Mouse (Mus musculus): ENCODE measurements around the gene Ppp1r17. TPM values are rescaled to one million over a fixed set of nuclear protein-coding genes. Genes with fewer than 3 reads are reported as not detected.
A peak's percentile ranks its signal among the peaks of the same experiment; 100 is the strongest.

Gene Ppp1r17
- polyA plus RNA-seq (2016; fragmentation: Nextera tagmentation; extraction: Ambion mirVana): 16.2 and 21.0 TPM in 2 replicates

DNA sequence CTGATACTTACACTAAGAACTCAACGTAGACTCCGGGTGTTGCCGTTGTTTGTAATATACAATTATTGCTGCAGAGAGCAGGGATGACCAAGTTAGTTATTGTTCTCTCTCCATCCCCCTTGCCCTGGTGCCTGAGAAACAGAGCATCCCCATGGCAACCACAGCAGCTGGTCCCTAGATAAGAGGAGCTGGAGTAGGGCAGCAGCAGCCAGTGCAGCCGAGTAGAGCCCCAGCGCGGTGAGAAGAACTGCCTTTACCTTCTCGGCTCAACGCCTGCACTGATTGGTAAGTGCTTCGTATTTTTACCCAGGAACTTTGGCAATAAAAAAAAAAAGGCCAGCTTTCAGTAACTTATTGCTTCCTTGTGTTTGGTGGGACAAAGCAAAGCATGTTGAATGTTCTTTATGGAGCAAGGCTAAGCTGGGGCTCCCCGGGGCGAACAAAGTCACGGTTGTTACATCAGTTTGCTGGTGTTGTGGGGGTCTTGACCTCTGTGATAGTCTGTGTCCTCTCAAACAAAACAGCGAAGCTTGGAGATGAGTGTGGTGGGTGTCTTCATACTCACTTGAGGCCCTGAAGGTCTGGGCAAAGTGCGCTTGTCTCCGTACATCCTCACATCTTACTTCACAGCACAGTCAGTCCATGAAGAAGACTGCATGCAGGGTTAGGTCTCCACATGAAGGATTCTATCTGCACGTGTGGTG is at the start of gene Ppp1r17:
Gene Ppp1r17, plus strand, starts transcription at position 207 of the 704 bp plus-strand sequence.
- peak; percentile 96 for ATAC-seq (ENCODE audit: low FRiP score, low read depth)
- peak within 1 kb of the TSS; percentile 41 for H3K9ac ChIP-seq (replicated peaks)
- H3K27ac ChIP-seq (replicated peaks): 0 out of 2 replicates have a peak within 1 kb of the TSS, but pooled peaks have one; percentile 25

DNA sequence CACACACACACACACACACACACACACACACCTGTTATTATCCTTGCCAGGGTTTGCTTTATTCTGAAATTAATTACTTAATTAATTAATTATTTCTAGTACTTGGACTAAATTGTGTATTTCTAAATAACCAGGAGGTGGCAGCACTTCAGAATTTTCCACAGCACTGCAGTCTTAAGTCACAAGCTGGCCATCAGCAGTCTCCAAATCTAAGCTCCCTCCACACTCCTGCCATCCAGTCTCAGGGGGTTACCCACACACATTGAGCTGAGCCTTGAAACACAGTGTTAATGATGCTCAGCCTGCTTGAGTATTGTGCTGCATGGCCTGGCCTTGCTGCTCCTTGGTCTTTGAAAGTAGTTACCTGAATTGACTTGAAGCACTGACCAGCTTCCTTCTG is 44.3 kb upstream of the Ppp1r17 start:
- Histone ChIP-seq H3K36me3 (no peaks in the 10 kb centered on the region), H3K9ac (replicated peaks) (no peak overlapping the region), H3K4me3 (no peak overlapping the region), H3K27me3 (0 out of 2 replicates have a peak, but pooled peaks cover 3% of the 10 kb centered on the region), H3K9me3 (no peaks in the 10 kb centered on the region), H3K4me2 (replicated peaks) (no peak overlapping the region), H3K4me1 (no peaks in the 10 kb centered on the region), H3K27ac (replicated peaks) (no peak overlapping the region)
- ATAC-seq (ENCODE audit: low FRiP score, low read depth): no peak

More for the DNA sequence above, at the start of gene Ppp1r17:
- Histone ChIP-seq H3K36me3 (no peaks in the 10 kb centered on the region), H3K4me3 (peak within 1 kb of the TSS; percentile 22), H3K4me2 (replicated peaks) (peak within 1 kb of the TSS; percentile 40), H3K4me1 (peaks cover 8% of the 10 kb centered on the region), H3K27me3 (no peaks in the 10 kb centered on the region; the same call in 1 of the 2 replicates), H3K9me3 (no peaks in the 10 kb centered on the region)
- 41% methylated on average over 16 of the region's 16 CpGs for WGBS

DNA sequence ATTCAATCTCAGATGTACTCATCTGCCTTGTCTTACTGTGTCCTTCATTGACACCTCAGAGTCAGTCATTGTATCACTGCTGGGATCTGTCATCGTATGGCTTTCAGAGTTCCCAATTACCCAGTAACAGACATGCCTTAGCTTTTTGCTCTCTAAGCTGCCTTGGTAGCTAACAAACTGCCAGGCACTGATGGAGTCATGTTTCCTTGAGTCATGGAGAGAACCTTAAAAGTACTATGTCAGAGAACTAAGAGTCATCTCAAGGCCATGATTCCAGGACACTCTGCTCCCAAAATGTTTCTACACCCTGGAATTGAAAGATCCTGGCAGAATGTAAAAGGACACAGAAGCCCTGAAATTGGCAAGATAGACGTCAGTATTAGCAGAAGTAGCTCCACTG is 37.5 kb upstream of the Ppp1r17 start:
- no peaks in the 10 kb centered on the region for H3K4me1 ChIP-seq
- H3K4me2 ChIP-seq (replicated peaks): no peak overlapping the region
- no peaks in the 10 kb centered on the region for H3K36me3 ChIP-seq
- H3K27ac ChIP-seq (replicated peaks): no peak overlapping the region
- H3K27me3 ChIP-seq: no peaks in the 10 kb centered on the region
- no peak overlapping the region for H3K9ac ChIP-seq (replicated peaks)
- ATAC-seq (ENCODE audit: low FRiP score, low read depth): no peak
- H3K4me3 ChIP-seq: no peak overlapping the region
- 91% methylated on average over 2 of the region's 2 CpGs for WGBS
- H3K9me3 ChIP-seq: no peaks in the 10 kb centered on the region

DNA sequence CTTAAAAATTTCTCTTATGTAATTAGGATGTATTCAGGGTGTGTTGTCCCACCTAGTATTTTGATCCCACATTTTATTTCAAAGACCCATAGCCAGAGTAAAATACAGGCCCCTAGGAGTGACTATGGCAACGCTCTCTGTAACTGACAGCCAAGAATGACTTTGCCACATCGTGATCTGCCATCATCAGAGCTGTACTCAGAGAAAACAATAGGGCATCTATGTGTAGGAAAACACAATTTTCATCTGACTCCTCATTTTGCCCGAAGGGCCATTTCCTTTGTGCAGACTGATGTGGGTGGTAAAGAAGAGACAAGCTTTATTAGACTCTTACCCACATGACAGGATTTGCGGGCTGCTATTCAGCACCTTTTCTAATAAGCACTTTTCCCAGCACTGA is 8.6 kb upstream of the Ppp1r17 start:
- Histone ChIP-seq H3K9ac (replicated peaks) (no peak overlapping the region), H3K4me2 (replicated peaks) (no peak overlapping the region), H3K9me3 (no peaks in the 10 kb centered on the region), H3K27me3 (no peaks in the 10 kb centered on the region), H3K4me1 (no peaks in the 10 kb centered on the region), H3K27ac (replicated peaks) (no peak overlapping the region), H3K4me3 (no peak overlapping the region), H3K36me3 (no peaks in the 10 kb centered on the region)
- WGBS: 80% methylated on average over 4 of the region's 4 CpGs
- ATAC-seq (ENCODE audit: low FRiP score, low read depth): no peak

DNA sequence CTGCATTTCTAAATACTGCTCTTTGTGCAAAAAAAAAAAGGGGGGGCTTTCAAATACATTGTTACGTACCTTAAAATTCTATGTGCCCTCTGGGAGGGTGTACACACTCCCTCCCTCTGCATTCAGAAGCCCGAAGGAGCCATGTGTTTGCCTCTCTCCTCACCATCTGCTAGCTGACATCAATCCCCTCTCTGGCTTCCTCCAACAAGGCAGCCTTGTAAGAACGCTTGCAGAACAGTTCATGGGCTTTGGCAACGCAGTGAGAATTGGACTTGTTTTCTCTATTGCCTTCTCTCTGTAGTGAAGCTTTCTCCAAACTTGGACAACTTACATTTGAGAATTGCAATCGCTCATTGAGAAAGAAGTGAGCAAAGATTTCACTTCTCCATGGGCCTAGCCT is 4.9 kb upstream of the Ppp1r17 start:
- Histone ChIP-seq H3K9ac (replicated peaks) (no peak overlapping the region), H3K9me3 (no peaks in the 10 kb centered on the region), H3K4me1 (peaks cover 6% of the 10 kb centered on the region), H3K4me3 (no peak overlapping the region), H3K27ac (replicated peaks) (no peak overlapping the region), H3K4me2 (replicated peaks) (no peak overlapping the region), H3K27me3 (no peaks in the 10 kb centered on the region), H3K36me3 (no peaks in the 10 kb centered on the region)
- no peak for ATAC-seq (ENCODE audit: low FRiP score, low read depth)
- WGBS: 80% methylated on average over 5 of the region's 5 CpGs

DNA sequence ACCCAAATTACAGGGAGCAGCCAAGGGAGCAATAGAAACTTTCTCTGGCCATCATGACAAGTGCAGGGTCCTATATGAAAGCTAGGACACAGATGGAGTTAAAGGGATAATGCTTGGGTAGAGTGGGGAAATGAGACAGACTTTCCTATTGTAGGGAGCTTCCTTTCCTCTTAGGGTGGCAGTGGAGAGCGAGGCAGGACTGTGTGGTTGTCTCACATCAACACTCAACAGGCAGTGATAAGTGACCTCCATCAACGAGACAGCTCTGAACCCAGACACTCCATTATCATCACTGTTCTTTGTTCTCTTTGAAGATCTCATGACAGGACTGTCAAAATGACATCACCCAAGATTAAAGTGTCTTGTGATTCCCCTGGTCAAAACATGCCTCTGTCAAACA is 2.3 kb downstream of the Ppp1r17 start:
- WGBS: 63% methylated on average over 2 of the region's 2 CpGs
- H3K27ac ChIP-seq (replicated peaks): no peak overlapping the region

DNA sequence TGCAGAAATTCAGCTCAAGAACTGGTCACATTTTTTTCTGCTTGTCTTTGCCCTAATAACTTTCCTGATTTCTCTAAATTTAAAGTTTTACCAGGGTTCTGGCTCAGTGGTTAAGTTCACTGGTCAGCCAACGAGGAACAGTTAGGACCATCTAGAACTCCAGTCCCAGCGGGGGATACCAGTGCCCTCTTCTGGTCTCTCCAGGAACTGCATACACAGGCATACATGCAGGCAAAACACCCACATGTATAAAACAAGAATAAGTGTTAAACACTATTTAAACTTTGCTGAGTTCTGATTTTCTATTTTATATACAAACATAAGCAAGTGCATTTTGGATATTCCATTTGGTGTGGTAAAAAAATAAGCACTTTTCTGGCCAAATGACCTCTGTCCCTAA is 8.2 kb downstream of the Ppp1r17 start:
- Histone ChIP-seq H3K27me3 (no peaks in the 10 kb centered on the region), H3K4me1 (0 out of 2 replicates have a peak, but pooled peaks cover 4% of the 10 kb centered on the region), H3K9ac (replicated peaks) (no peak overlapping the region), H3K9me3 (no peaks in the 10 kb centered on the region), H3K4me3 (no peak overlapping the region), H3K36me3 (no peaks in the 10 kb centered on the region), H3K4me2 (replicated peaks) (no peak overlapping the region), H3K27ac (replicated peaks) (no peak overlapping the region)
- ATAC-seq (ENCODE audit: low FRiP score, low read depth): no peak
- WGBS: 57% methylated on average over 2 of the region's 2 CpGs

More for the DNA sequence above, 2.3 kb downstream of the Ppp1r17 start:
- ATAC-seq (ENCODE audit: low FRiP score, low read depth): no peak
- Histone ChIP-seq H3K9me3 (no peaks in the 10 kb centered on the region), H3K4me3 (no peak overlapping the region), H3K27me3 (no peaks in the 10 kb centered on the region; the same call in 1 of the 2 replicates), H3K9ac (replicated peaks) (no peak overlapping the region), H3K4me2 (replicated peaks) (no peak overlapping the region), H3K36me3 (no peaks in the 10 kb centered on the region), H3K4me1 (peaks cover 8% of the 10 kb centered on the region)

DNA sequence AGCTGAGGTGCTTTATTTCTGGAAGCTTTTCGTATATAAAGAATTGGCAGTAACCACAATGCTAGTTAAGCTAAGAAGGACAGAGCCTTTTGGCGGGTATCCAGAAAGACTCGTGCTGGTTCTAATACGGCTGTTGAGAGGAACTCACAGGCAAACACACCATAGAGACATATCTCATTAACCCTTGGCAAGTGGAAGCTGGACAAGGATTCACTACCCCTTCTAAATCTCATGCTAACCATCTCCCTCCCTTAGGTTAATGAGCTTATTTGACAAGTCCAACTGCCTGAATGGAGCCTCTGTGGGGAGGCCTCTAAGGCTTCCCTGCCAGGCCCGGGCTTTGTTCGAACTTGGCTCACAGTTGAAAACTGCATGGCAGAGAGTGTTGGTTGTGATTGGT is 10.0 kb downstream of the Ppp1r17 start:
- Histone ChIP-seq H3K9ac (replicated peaks) (no peak overlapping the region), H3K4me1 (peaks cover 6% of the 10 kb centered on the region; the same call in 1 of the 2 replicates), H3K4me2 (replicated peaks) (no peak overlapping the region), H3K4me3 (no peak overlapping the region), H3K27ac (replicated peaks) (no peak overlapping the region), H3K9me3 (no peaks in the 10 kb centered on the region), H3K27me3 (no peaks in the 10 kb centered on the region), H3K36me3 (no peaks in the 10 kb centered on the region)
- WGBS: 88% methylated on average over 6 of the region's 6 CpGs
- ATAC-seq (ENCODE audit: low FRiP score, low read depth): no peak

DNA sequence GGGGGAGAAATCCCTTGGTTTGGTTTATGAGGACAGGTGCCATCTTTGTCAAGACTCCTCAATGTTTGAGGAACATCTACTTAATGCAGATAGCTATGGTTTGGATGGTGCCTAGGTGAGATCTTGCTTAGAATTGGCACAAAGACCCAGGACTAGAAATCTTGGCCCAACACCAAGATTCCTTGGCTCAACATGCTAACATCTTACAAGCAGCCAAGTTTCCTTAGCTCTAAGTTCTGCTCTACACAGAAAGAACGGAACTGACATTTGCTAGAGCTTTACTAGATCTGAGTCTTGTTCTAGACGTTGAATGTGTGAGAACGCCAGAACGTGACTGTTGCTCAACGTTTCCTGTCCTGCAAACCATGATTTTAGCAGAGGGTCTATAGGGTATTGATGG is 10.7 kb downstream of the Ppp1r17 start:
- Histone ChIP-seq H3K27ac (replicated peaks) (no peak overlapping the region), H3K27me3 (no peaks in the 10 kb centered on the region), H3K4me2 (replicated peaks) (no peak overlapping the region), H3K9me3 (no peaks in the 10 kb centered on the region), H3K9ac (replicated peaks) (no peak overlapping the region), H3K4me3 (no peak overlapping the region), H3K4me1 (peaks cover 6% of the 10 kb centered on the region; the same call in 1 of the 2 replicates), H3K36me3 (no peaks in the 10 kb centered on the region)
- no peak for ATAC-seq (ENCODE audit: low FRiP score, low read depth)
- WGBS: 96% methylated on average over 5 of the region's 5 CpGs

DNA sequence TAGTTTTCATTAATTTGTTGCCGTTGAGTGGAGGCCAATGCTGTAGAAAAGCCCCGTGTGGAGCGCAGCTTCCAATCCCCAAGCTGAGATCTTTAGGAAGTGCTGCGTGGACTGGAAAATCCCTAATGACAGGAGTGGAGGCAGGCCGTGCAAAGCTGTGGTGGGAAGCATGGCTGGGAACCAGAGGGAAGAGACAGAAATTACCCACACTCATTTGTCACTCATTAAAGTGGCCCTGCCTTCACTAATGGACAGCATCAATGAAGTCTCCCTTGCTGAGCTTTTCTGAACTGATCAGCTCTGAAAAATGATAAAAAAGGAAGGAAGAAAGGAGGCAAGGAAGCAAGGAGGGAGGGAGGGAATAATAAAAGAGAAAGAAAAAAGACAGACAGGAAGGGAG is 12.7 kb downstream of the Ppp1r17 start:
- Histone ChIP-seq H3K36me3 (no peaks in the 10 kb centered on the region), H3K27ac (replicated peaks) (no peak overlapping the region), H3K4me2 (replicated peaks) (no peak overlapping the region), H3K27me3 (no peaks in the 10 kb centered on the region), H3K9ac (replicated peaks) (no peak overlapping the region), H3K9me3 (no peaks in the 10 kb centered on the region), H3K4me1 (peaks cover 6% of the 10 kb centered on the region; the same call in 1 of the 2 replicates), H3K4me3 (no peak overlapping the region)
- WGBS: 36% methylated on average over 5 of the region's 5 CpGs
- peak; percentile 23; the same call in 1 of the 2 replicates for ATAC-seq (ENCODE audit: low FRiP score, low read depth)

DNA sequence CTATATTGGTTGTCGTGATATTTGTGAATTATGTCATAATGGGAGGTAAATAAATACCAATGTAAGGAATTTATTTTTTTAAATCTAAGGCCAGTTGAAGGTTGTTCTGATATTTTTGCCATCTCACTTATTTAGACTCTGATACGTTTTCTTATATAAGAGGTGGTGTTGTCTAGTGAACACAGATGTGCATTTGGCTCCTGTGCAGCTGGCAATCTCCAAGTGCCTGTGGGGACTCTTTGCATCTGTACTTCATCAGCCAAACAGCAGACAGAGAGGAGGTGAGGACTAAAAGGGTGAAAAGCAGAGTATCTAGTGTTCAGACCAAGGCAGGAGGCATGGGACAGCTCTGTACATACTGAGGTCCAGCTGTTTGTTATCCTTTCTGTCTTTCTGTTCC is 14.9 kb downstream of the Ppp1r17 start:
- Histone ChIP-seq H3K4me3 (no peak overlapping the region), H3K36me3 (no peaks in the 10 kb centered on the region), H3K27me3 (no peaks in the 10 kb centered on the region), H3K9me3 (no peaks in the 10 kb centered on the region), H3K4me2 (replicated peaks) (no peak overlapping the region), H3K27ac (replicated peaks) (no peak overlapping the region), H3K4me1 (peaks cover 6% of the 10 kb centered on the region; the same call in 1 of the 2 replicates), H3K9ac (replicated peaks) (no peak overlapping the region)
- WGBS: 79% methylated on average over 2 of the region's 2 CpGs
- ATAC-seq (ENCODE audit: low FRiP score, low read depth): no peak

DNA sequence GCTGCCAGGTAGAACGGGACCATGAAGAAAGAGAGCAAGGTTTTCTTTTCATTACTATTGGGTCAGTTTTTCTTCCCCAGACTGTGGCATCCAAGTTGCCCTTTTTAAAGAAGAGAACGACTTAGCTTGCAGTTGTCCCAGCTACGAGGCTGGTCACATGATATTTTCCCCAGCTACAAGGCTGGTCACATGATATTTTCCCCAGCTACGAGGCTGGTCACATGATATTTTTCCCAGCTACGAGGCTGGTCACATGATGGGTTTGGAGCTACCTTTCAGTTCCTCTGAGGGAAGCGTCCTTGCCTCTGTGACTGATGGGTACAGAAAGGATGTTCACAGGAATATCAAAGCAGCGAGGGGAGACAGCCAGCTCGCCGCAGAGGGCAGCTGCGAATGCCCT is 17.8 kb downstream of the Ppp1r17 start:
- H3K9ac ChIP-seq (replicated peaks): no peak overlapping the region
- H3K27me3 ChIP-seq: no peaks in the 10 kb centered on the region
- no peak overlapping the region for H3K4me3 ChIP-seq
- H3K9me3 ChIP-seq: no peaks in the 10 kb centered on the region
- no peak for ATAC-seq (ENCODE audit: low FRiP score, low read depth)
- H3K36me3 ChIP-seq: no peaks in the 10 kb centered on the region
- H3K27ac ChIP-seq (replicated peaks): no peak overlapping the region
- H3K4me1 ChIP-seq: peaks cover 4% of the 10 kb centered on the region; the same call in 1 of the 2 replicates
- no peak overlapping the region for H3K4me2 ChIP-seq (replicated peaks)
- WGBS: 85% methylated on average over 10 of the region's 10 CpGs
